ENCODE assay signal across 8 mouse cellular contexts in the genomic region with DNA sequence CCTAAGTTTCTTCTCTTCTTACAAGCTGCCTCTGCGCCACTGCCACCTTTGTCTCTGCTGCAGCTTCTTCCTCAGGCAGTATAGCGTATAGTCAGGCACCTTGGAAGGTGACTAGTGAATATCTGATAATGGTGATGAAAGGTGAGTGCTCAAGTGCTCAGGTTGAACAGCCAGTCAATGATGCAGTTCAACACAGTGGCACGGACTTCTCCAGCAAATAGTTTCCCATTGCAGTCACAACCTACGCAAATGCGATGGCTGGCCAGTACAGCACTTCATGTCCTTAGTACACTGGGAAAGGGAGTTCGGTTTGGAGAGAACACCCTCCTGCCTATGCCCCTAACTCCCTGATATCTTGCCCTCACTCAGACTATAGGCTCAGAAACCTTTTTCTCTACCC. TPM values are rescaled to one million over a fixed set of nuclear protein-coding genes. Genes with fewer than 3 reads are reported as not detected.
DNase-seq lines count a peak whose midpoint lies in the region; ATAC-seq and TF ChIP-seq lines count a peak whose summit lies in the region.
"Had no signal": no experiment of that assay in that cellular context is flagged by ENCODE, and none has a peak within 500 bp of the region (broad histone marks: within the 10 kb centered on the region; RNA-seq: fewer than 3 reads in every experiment).

No protein-coding gene starts in this region.

- no peak overlapping the region for H3K9ac ChIP-seq in lung, embryonic 15.5 days
- H3K9ac ChIP-seq in heart, embryonic 12.5 days: no peak overlapping the region
- H3K9ac ChIP-seq in liver, embryonic 13.5 days: no peak overlapping the region
- no peak overlapping the region for H3K9ac ChIP-seq in stomach, postnatal 0 days (ENCODE audit: low read length)

- ATAC-seq in lung, embryonic 15.5 days (ENCODE audit: borderline replicate concordance, extremely low read depth, low FRiP score, low TSS enrichment): no peak
- ATAC-seq in heart, embryonic 12.5 days (ENCODE audit: insufficient number of reproducible peaks, low FRiP score): no peak
- no peak for ATAC-seq in liver, embryonic 13.5 days (ENCODE audit: low read depth)
- ATAC-seq in stomach, postnatal 0 days (ENCODE audit: low FRiP score, low TSS enrichment): no peak
- ATAC-seq in megakaryocyte progenitor cell, adult 5-6 weeks (replicated peaks; ENCODE audit: poor library complexity): no peak

- TF ChIP-seq EP300 in stomach, postnatal 0 days (optimal IDR thresholded peaks at IDR 0.05): no peak

- H3K36me3 ChIP-seq in lung, embryonic 15.5 days: no peaks in the 10 kb centered on the region
- H3K36me3 ChIP-seq in heart, embryonic 12.5 days: no peaks in the 10 kb centered on the region
- no peaks in the 10 kb centered on the region for H3K36me3 ChIP-seq in liver, embryonic 13.5 days
- H3K36me3 ChIP-seq in stomach, postnatal 0 days (ENCODE audit: control insufficient read depth, insufficient read depth, low read length): no peaks in the 10 kb centered on the region

- DNase-seq in lung, postnatal 4 days: no peak
- DNase-seq in liver, embryonic 13.5 days: no peak
- DNase-seq in stomach, postnatal 0 days (ENCODE audit: low spot score): no peak
- DNase-seq in right cerebral cortex, adult 2 months (ENCODE audit: low spot score in 2 of 2): no peak
- DNase-seq: kidney, adult 9 months had no signal

- H3K9me3 ChIP-seq in lung, embryonic 15.5 days: no peaks in the 10 kb centered on the region
- H3K9me3 ChIP-seq in heart, embryonic 12.5 days (replicated peaks): no peaks in the 10 kb centered on the region; the same call in 1 of the 2 replicates
- H3K9me3 ChIP-seq in liver, embryonic 13.5 days (replicated peaks): no peaks in the 10 kb centered on the region
- no peaks in the 10 kb centered on the region for H3K9me3 ChIP-seq in stomach, postnatal 0 days (ENCODE audit: control insufficient read depth, low read length)

- no peak for TF ChIP-seq CTCF in stomach, postnatal 0 days (IDR thresholded peaks at IDR 0.05; ENCODE audit: low read depth)

- 38% methylated on average over 6 of the region's 6 CpGs for WGBS in lung, embryonic 15.5 days
- 41% methylated on average over 6 of the region's 6 CpGs for WGBS in heart, embryonic 12.5 days
- 54% methylated on average over 6 of the region's 6 CpGs for WGBS in liver, embryonic 13.5 days (ENCODE audit: insufficient replicate concordance)
- 41% methylated on average over 6 of the region's 6 CpGs for WGBS in stomach, postnatal 0 days

- H3K4me3 ChIP-seq in lung, embryonic 15.5 days: peak overlapping the region; percentile 58; the same call in 1 of the 2 replicates
- H3K4me3 ChIP-seq in heart, embryonic 12.5 days: peak overlapping the region; percentile 65; the same call in 1 of the 2 replicates
- no peak overlapping the region; the same call in 1 of the 2 replicates for H3K4me3 ChIP-seq in liver, embryonic 13.5 days (replicated peaks)
- peak overlapping the region; percentile 51; the same call in 1 of the 2 replicates for H3K4me3 ChIP-seq in stomach, postnatal 0 days (ENCODE audit: low read depth, low read length)

- no peaks in the 10 kb centered on the region for H3K4me1 ChIP-seq in lung, embryonic 15.5 days
- 0 out of 2 replicates have a peak, but pooled peaks cover 4% of the 10 kb centered on the region for H3K4me1 ChIP-seq in heart, embryonic 12.5 days (replicated peaks)
- H3K4me1 ChIP-seq in liver, embryonic 13.5 days (replicated peaks): no peaks in the 10 kb centered on the region
- H3K4me1 ChIP-seq in stomach, postnatal 0 days (replicated peaks; ENCODE audit: control insufficient read depth, insufficient read depth): no peaks in the 10 kb centered on the region

- H3K4me2 ChIP-seq in lung, embryonic 15.5 days: peak overlapping the region; percentile 61
- H3K4me2 ChIP-seq in heart, embryonic 12.5 days: peak overlapping the region; percentile 68
- H3K4me2 ChIP-seq in liver, embryonic 13.5 days: peak overlapping the region; percentile 67
- peak overlapping the region; percentile 47 for H3K4me2 ChIP-seq in stomach, postnatal 0 days (replicated peaks; ENCODE audit: low read depth)

- H3K27ac ChIP-seq in lung, embryonic 15.5 days: no peak overlapping the region
- no peak overlapping the region for H3K27ac ChIP-seq in heart, embryonic 12.5 days (ENCODE audit: poor library complexity, severe bottlenecking)
- H3K27ac ChIP-seq in liver, embryonic 13.5 days: no peak overlapping the region
- H3K27ac ChIP-seq in stomach, postnatal 0 days (replicated peaks): no peak overlapping the region

- H3K27me3 ChIP-seq in lung, embryonic 15.5 days: peaks cover 13% of the 10 kb centered on the region
- H3K27me3 ChIP-seq in heart, embryonic 12.5 days (replicated peaks): peaks cover 9% of the 10 kb centered on the region
- peaks cover 26% of the 10 kb centered on the region for H3K27me3 ChIP-seq in liver, embryonic 13.5 days
- H3K27me3 ChIP-seq in stomach, postnatal 0 days (ENCODE audit: control insufficient read depth, insufficient read depth, low read length): no peaks in the 10 kb centered on the region

RNA-seq across cellular contexts. Expression of gene Phka1, which starts 1.1 kb away (rescaled TPM):
- polyA plus RNA-seq in lung, embryonic 15.5 days (2015; fragmentation: Nextera tagmentation; extraction: Ambion mirVana): 9.0 and 11.2 TPM in 2 replicates
- polyA plus RNA-seq in heart, embryonic 12.5 days (2016; fragmentation: Nextera tagmentation; extraction: Ambion mirVana): 12.5 and 12.8 TPM in 2 replicates
- 1.0 and 1.1 TPM in 2 replicates for polyA plus RNA-seq in liver, embryonic 13.5 days (2015; fragmentation: Nextera tagmentation; extraction: Ambion mirVana)
- 1.9 and 2.2 TPM in 2 replicates for polyA plus RNA-seq in stomach, postnatal 0 days (2015; fragmentation: Nextera tagmentation; extraction: Ambion mirVana)
- 2.1 and 3.4 TPM in 2 replicates for total RNA-seq in megakaryocyte progenitor cell, adult 5-6 weeks (2015)
- 2.1 and 2.4 TPM in 2 replicates for total RNA-seq in megakaryocyte progenitor cell, adult 5-6 weeks (2017)

RNA-seq across cellular contexts. Expression of gene Gm3880, which starts 41.6 kb away (rescaled TPM):
- polyA plus RNA-seq in lung, embryonic 15.5 days (2015; fragmentation: Nextera tagmentation; extraction: Ambion mirVana): not detected in 2 replicates
- not detected in 2 replicates for polyA plus RNA-seq in heart, embryonic 12.5 days (2016; fragmentation: Nextera tagmentation; extraction: Ambion mirVana)
- polyA plus RNA-seq in liver, embryonic 13.5 days (2015; fragmentation: Nextera tagmentation; extraction: Ambion mirVana): not detected in 2 replicates
- 0.59 and 1.1 TPM in 2 replicates for polyA plus RNA-seq in stomach, postnatal 0 days (2015; fragmentation: Nextera tagmentation; extraction: Ambion mirVana)
- not detected in 2 replicates for total RNA-seq in megakaryocyte progenitor cell, adult 5-6 weeks (2015)
- total RNA-seq in megakaryocyte progenitor cell, adult 5-6 weeks (2017): not detected in 2 replicates
